Mouse (Mus musculus) kidney, embryonic 16.5 days (tissue): ENCODE results near the gene Hist2h2ab. TPM values are rescaled to one million over a fixed set of nuclear protein-coding genes. Genes with fewer than 3 reads are reported as not detected.
A peak's percentile ranks its signal among the peaks of the same experiment; 100 is the strongest.

Source experiments
- ATAC-seq: fragments of 200-750 bp; cut with Nextera tagmentation; 2 replicates; pipeline ENCODE4 v1.8.0; 2017; ENCODE audit warnings: moderate TSS enrichment; ENCODE audit not compliant: low FRiP score, low TSS enrichment
- H3K27ac ChIP-seq: fragments of 300-500 bp; sonication (generic); 2 replicates; pipeline ENCODE4 v1.5.1; 2014; ENCODE audit warnings: low read length
- H3K27me3 ChIP-seq: fragments of 300-500 bp; sonication (generic); 2 replicates; pipeline ENCODE4 v1.6.1; 2014; ENCODE audit warnings: low read length, control low read depth, mixed read lengths; ENCODE audit not compliant: insufficient read depth
- H3K36me3 ChIP-seq: fragments of 300-500 bp; sonication (generic); 2 replicates; pipeline ENCODE4 v1.6.1; 2014; ENCODE audit warnings: low read length, control low read depth, mixed read lengths; ENCODE audit not compliant: insufficient read depth
- H3K4me1 ChIP-seq: fragments of 300-500 bp; sonication (generic); 2 replicates; pipeline ENCODE4 v1.6.1; 2014; ENCODE audit warnings: low read length, control low read depth, mixed read lengths; ENCODE audit not compliant: insufficient read depth
- H3K4me2 ChIP-seq: fragments of 300-500 bp; sonication (generic); replicated peaks from 2 replicates; pipeline ENCODE4 v1.6.1; 2014; ENCODE audit warnings: low read depth, low read length
- H3K4me3 ChIP-seq: fragments of 300-500 bp; sonication (generic); 2 replicates; pipeline ENCODE4 v1.5.1; 2014; ENCODE audit warnings: mild to moderate bottlenecking, low read length
- H3K9ac ChIP-seq: fragments of 300-500 bp; sonication (generic); replicated peaks from 2 replicates; pipeline ENCODE4 v1.6.1; 2014; ENCODE audit warnings: low read length
- H3K9me3 ChIP-seq: fragments of 300-500 bp; sonication (generic); 2 replicates; pipeline ENCODE4 v1.6.1; 2016; ENCODE audit warnings: low read length, control low read depth
- WGBS: fragments of 180-500 bp; shearing (Covaris S2); extraction: QIAGEN DNeasy Blood & Tissue Kit; methylation state at CpG from one replicate; pipeline ENCODE4 v1.1.7; 2014; 5-methylcytosine and 5-hydroxymethylcytosine counted together
- polyA plus RNA-seq: library from polyadenylated mRNA; unstranded; fragments of >200 nt; fragmentation: Nextera tagmentation; extraction: Ambion mirVana; gene quantifications from 2 replicates; pipeline ENCODE4 v1.2.1, GENCODE M21; 2015

Gene Hist2h2ab
- polyA plus RNA-seq, 1 experiment from 2014 or later = 0.87 TPM

DNA sequence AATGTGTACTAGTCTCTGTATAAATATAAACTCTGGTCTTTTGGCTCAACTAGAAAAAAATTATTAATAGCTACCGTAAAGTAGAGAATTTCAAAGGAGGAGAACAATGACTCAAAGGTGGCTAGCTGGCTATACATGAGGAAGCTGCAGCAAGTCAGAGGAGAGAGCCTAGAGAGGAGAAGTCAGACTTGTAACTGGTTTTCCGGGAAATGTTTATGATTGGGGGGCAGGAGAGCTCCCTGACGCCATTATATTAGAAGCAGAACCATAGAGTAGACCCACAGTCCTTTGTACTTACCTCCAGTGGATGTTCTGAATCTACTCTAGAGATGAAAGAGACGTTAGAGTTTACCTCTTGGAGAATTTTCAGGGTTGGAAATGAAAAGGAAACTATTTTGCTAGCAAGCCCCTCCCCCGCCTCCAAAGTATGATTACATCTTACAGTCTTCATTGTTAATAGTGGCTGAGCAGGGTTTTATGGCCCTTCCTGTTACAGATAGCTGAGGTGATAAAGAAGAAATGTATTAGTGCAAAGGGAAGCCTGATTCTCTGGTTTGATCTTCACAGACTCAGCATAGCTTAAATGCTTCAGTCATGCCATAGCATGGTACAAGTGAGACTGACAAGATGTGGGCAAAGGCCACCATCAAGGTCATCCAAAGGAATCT is 36.4 kb downstream of the Hist2h2ab start:
- Histone ChIP-seq H3K27ac (no peak overlapping the region), H3K9ac (no peak overlapping the region), H3K4me3 (no peak overlapping the region), H3K27me3 (no peaks in the 10 kb centered on the region), H3K36me3 (no peaks in the 10 kb centered on the region), H3K9me3 (no peaks in the 10 kb centered on the region), H3K4me2 (0 out of 2 replicates have a peak overlapping the region, but pooled peaks have one; percentile 5), H3K4me1 (peaks cover 8% of the 10 kb centered on the region; the same call in 1 of the 2 replicates)
- 66% methylated on average over 5 of the region's 5 CpGs for WGBS
- ATAC-seq = no peak

DNA sequence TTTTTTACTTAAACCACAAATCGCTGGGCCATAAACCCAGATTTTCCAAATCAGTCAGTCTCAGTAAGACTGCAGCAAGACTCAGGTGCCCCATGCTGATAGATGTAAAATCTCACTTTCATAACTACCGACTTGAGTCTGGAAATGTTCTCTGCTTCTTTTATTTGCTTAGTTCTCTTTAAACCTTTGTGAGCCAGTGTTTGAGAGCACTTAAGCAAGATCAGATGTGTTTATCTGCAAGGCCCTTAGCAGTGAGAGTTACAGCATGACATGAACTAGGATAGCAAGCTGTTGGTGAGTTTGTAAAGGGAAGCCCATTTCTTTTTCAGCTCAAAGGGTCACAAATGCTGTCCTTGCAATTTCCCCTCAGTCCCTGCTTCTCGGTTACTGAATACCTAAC is 37.5 kb downstream of the Hist2h2ab start:
- no peaks in the 10 kb centered on the region for H3K9me3 ChIP-seq
- no peaks in the 10 kb centered on the region for H3K27me3 ChIP-seq
- WGBS = 74% methylated on average over 3 of the region's 3 CpGs
- ATAC-seq = no peak
- H3K9ac ChIP-seq = no peak overlapping the region
- no peak overlapping the region for H3K4me2 ChIP-seq
- no peaks in the 10 kb centered on the region for H3K36me3 ChIP-seq
- H3K27ac ChIP-seq = no peak overlapping the region
- peaks cover 16% of the 10 kb centered on the region for H3K4me1 ChIP-seq
- no peak overlapping the region for H3K4me3 ChIP-seq

DNA sequence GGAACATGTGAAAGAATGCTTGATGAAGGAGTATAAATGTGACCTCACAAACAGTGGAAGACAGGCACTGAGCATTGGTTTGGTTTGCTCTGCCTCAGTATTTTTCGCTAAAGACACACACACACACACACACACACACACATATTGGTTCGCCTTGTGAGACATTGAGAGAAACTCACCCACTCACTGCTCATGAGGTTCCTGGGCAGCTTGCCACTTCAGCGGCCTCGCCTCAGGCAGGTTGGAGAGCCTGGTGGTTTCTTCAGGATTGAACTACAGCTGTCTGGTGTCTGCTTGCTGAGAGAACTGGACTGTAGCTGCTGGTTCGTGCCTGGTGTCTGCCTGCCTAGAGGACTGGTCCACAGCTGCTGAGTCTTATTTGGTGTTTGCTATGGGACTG is 40.6 kb downstream of the Hist2h2ab start:
- no peak overlapping the region for H3K4me3 ChIP-seq
- H3K4me1 ChIP-seq = peaks cover 25% of the 10 kb centered on the region
- H3K9ac ChIP-seq = no peak overlapping the region
- no peaks in the 10 kb centered on the region for H3K36me3 ChIP-seq
- no peaks in the 10 kb centered on the region for H3K9me3 ChIP-seq
- no peak overlapping the region for H3K4me2 ChIP-seq
- no peak for ATAC-seq
- no peaks in the 10 kb centered on the region for H3K27me3 ChIP-seq
- WGBS = 91% methylated on average over 5 of the region's 5 CpGs
- no peak overlapping the region for H3K27ac ChIP-seq

DNA sequence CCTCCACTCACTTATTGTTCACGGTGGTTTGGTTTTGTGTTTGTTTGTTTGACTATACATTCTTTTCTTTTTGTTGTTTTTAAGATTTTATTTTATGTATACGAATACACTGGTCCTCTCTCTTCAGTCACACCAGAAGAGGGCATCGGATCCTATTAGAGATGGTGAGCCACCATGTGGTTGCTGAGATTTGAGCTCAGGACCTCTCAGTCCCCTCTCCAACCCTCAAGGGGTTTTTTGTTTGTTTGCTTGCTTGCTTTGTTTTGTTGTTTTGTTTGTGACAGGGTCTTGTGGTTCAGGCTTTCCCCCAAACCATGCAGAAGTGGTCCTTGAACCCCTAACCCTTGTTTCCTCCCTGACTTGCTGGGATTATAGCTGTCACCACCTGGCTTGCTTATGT is 42.0 kb downstream of the Hist2h2ab start:
- Histone ChIP-seq H3K4me1 (peaks cover 20% of the 10 kb centered on the region), H3K9me3 (no peaks in the 10 kb centered on the region), H3K27me3 (no peaks in the 10 kb centered on the region), H3K4me3 (peak overlapping the region; percentile 55), H3K27ac (peak overlapping the region; percentile 99), H3K4me2 (peak overlapping the region; percentile 79), H3K9ac (peak overlapping the region; percentile 85), H3K36me3 (no peaks in the 10 kb centered on the region)
- 60% methylated on average over 3 of the region's 3 CpGs for WGBS
- no peak for ATAC-seq

DNA sequence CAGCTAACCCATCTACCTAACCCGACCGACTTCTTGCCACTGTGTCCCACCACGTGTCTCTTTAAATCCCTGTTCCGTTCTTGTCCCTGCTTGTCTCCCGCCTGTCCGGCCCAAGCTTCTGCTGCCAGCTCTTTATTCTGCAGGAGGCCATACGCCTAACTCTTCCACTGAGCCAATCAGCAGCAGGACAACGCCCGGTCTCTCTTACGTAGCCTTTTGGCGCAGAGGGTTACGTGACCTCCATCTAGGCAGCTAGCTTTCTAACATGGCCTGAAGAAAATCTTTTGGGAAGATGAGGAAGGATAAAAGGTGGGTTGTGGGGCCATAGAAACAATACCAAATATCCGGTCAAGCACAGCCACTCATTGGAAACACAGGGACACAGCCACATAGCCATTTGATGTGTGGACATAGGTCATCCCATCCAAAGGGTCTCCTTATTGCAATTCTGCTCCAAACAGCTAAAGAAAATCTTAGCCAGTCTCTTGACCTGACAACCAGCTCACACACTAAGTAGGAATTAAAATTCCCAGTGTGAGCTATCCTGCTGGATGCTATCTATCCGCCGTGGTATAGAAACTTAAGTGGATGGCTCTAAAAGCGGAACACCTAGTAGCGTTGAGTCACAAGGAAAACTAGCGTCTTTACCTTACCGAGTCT is 42.7 kb downstream of the Hist2h2ab start:
- Histone ChIP-seq H3K9ac (peak overlapping the region; percentile 85), H3K27ac (peak overlapping the region; percentile 99), H3K36me3 (no peaks in the 10 kb centered on the region), H3K4me3 (peak overlapping the region; percentile 55), H3K9me3 (no peaks in the 10 kb centered on the region), H3K4me1 (peaks cover 23% of the 10 kb centered on the region), H3K27me3 (no peaks in the 10 kb centered on the region), H3K4me2 (peak overlapping the region; percentile 79)
- peak; percentile 87 for ATAC-seq
- WGBS = under 1% methylated on average over 19 of the region's 19 CpGs

DNA sequence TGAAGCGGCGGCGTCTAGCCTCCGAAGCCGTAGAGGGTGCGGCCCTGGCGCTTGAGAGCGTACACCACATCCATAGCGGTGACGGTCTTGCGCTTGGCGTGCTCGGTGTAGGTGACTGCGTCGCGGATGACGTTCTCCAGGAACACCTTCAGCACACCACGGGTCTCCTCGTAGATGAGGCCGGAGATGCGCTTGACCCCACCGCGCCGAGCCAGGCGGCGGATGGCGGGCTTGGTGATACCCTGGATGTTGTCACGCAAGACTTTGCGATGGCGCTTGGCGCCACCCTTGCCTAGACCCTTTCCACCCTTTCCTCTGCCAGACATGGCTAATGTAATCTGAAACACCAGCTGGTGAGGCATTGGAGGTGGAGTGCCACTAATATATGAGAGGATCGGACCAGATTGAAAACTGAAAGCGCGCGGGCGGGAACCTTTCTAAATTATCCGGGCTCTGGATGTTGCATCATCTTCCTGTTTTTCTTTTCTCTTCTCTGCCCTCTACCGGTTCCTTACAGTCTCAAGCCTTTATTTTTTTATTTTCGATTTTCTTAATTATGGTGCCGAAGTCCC is 43.4 kb downstream of the Hist2h2ab start, which contains the start of gene Hist2h4:
Gene Hist2h4, minus strand, starts transcription at position 333 of the 572 bp plus-strand sequence.
- H3K9ac ChIP-seq = peak within 1 kb of the TSS; percentile 85
- WGBS = under 1% methylated on average over 40 of the region's 40 CpGs
- no peaks in the 10 kb centered on the region for H3K9me3 ChIP-seq
- H3K4me2 ChIP-seq = peak within 1 kb of the TSS; percentile 79
- H3K4me3 ChIP-seq = peak within 1 kb of the TSS; percentile 55
- no peaks in the 10 kb centered on the region for H3K36me3 ChIP-seq
- H3K27ac ChIP-seq = peak within 1 kb of the TSS; percentile 99
- peak; percentile 90 for ATAC-seq
- H3K27me3 ChIP-seq = no peaks in the 10 kb centered on the region
- H3K4me1 ChIP-seq = peaks cover 30% of the 10 kb centered on the region

DNA sequence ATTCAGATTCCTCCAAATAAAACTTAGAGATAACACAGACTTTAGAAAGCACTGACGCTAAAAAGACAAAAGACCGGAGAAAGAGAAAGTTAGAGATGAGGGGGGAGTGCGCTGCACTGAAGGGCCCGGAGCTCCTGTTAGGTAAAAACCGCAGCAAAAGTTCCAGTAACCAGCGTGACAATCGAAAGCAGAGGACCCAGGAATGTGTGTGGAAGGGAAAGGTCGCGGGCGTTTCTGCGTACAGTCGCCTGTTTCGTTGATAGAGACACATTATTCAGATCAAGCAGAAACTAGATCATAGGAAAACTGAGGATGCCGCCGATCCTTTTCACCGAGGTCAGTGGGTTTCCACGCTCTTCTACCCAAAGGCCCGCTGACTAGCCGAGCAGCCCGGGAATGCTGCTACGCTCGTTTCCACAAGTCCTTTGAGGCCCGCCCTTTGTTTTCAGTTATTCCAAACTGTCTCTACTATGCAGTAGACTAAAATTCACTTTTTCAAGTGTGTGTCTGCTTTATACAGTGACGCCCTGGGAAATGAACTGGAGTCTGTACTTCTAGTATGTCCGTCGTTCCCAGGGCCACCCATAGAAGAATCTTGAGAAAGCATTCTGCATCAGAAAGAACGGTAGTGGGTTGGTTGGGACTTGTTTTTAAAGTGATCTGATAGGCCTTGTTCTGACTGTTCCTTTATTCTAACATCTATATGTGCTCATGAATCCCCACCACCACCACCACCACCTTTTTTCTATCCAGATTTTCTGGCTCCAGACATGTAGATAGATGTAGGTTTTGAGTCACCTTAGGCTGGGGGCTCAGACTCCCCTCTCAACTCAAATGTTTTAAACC is 44.1 kb downstream of the Hist2h2ab start:
- H3K4me2 ChIP-seq = peak overlapping the region; percentile 79
- peak; percentile 40; the same call in 1 of the 2 replicates for ATAC-seq
- H3K9ac ChIP-seq = peak overlapping the region; percentile 71
- no peaks in the 10 kb centered on the region for H3K27me3 ChIP-seq
- H3K4me1 ChIP-seq = peaks cover 32% of the 10 kb centered on the region
- H3K4me3 ChIP-seq = peak overlapping the region; percentile 55
- 4% methylated on average over 27 of the region's 27 CpGs for WGBS
- H3K27ac ChIP-seq = peak overlapping the region; percentile 99
- H3K36me3 ChIP-seq = no peaks in the 10 kb centered on the region
- H3K9me3 ChIP-seq = no peaks in the 10 kb centered on the region

DNA sequence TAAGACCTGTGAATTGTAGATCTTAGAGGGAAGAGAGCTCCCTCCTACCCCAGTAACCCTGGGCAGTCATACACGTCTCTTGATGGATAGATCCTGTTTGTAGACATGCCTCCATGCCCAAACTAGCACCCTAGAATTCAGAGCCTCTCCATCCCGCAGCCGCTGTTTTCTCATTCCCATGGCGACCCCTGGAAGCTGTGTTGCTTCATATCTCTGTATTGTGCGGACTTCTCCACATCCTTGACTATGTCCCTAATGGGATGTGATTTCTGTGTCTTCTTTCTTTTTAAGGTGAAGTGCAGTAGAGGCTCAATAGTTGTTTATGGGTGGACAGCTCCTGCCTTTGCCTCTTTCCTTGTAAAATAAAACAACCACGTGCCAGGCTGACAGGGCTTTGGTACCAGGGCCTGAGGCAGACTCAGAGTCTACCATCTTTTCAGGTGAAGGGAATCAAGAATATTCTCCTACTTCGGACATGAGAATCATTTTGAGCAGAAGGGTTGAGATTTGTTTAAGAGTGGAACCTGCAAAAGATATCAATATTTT is 44.8 kb downstream of the Hist2h2ab start:
- H3K36me3 ChIP-seq = no peaks in the 10 kb centered on the region
- ATAC-seq = no peak
- H3K4me2 ChIP-seq = peak overlapping the region; percentile 79
- 72% methylated on average over 7 of the region's 7 CpGs for WGBS
- H3K27ac ChIP-seq = peak overlapping the region; percentile 99
- H3K4me1 ChIP-seq = peaks cover 32% of the 10 kb centered on the region
- H3K4me3 ChIP-seq = peak overlapping the region; percentile 55
- H3K9me3 ChIP-seq = no peaks in the 10 kb centered on the region
- H3K9ac ChIP-seq = peak overlapping the region; percentile 71
- no peaks in the 10 kb centered on the region for H3K27me3 ChIP-seq

DNA sequence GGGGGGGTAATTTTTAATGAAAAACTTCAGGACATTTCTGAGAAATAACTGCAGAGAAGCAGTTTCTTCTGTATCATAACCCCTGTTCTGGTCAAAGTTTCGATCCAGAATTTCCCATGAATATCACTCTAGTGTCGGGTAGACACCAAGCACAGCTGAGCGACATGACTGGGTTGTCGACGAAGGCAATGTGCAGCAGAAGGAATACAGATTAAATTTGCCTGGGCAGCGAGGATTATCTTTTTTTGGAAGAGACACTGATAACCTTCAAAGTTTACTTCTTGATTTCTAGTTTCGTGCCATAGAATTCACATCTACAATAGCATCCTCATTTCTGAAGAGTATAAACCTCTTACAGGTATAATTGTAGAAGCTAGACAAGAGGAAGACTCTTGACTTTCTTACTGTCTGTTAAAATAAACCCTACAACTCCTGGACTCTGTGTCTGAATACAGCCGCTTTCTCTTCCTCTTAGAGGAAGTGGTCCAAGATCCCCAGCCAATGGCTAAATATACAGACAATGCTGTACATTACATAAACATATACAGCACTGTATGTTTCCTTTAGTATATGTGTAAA is 46.6 kb downstream of the Hist2h2ab start:
- Histone ChIP-seq H3K36me3 (no peaks in the 10 kb centered on the region), H3K27me3 (no peaks in the 10 kb centered on the region), H3K4me1 (peaks cover 32% of the 10 kb centered on the region), H3K9me3 (no peaks in the 10 kb centered on the region), H3K4me3 (no peak overlapping the region), H3K27ac (no peak overlapping the region), H3K9ac (no peak overlapping the region), H3K4me2 (no peak overlapping the region)
- 90% methylated on average over 8 of the region's 8 CpGs for WGBS
- ATAC-seq = no peak
